Mouse (Mus musculus) cerebellum, adult (tissue): Measurements from ENCODE around the gene Ces1a.

Source experiments
- ATAC-seq: cut with Nextera tagmentation; 2 replicates; pipeline ENCODE4 v1.9.2; 2017; ENCODE audit warnings: mild to moderate bottlenecking, moderate library complexity, mixed read lengths; ENCODE audit not compliant: insufficient number of reproducible peaks, low FRiP score, low TSS enrichment

Ces1a gene

DNA sequence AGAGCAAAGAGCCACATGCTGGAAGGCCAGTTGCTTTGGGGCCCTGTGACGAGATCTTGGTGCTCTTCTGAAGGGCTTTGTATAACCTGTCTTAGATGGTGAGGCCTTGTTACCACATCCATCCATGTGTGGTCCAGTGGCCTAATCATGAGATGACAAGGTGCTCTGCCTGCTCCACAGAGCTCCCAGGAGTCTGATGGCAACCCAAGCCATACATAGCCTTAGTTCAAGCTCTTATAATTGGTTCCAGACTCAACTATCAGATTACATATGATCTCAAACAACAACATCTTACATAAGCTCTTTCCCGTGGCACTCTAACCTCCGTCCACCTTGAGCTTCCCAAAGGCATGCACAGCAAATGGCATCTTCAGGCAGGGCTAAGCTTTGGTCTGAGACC is at the start of gene Ces1a:
Ces1a (minus strand) TSS at position 101 of the 400 bp plus-strand sequence.
- ATAC-seq = no peak

- peak; percentile 76; the same call in 1 of the 2 replicates for ATAC-seq
Measured at GRCm38 (mm10) chr8:93095376-93095775, 47.4 kb upstream of the Ces1a start.

DNA sequence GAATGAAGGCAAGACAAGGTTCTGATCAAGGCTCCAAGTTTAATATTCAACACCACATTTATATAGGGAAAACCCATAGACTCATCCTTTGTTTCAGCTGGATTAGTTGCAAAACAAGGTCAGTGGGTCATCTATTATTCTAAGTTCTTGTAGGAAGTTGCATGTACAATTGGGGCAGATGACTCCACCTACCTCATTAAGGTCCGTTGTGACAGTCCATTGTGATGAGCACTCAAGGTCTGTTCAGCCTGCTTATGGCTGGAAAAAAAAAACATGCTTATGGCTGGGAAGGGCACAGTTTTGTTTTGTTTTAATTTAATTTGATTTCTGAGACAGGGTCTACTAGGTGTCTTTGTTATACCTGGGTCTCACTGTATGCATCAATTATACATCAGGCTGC is 43.3 kb upstream of the Ces1a start:
- ATAC-seq = no peak

DNA sequence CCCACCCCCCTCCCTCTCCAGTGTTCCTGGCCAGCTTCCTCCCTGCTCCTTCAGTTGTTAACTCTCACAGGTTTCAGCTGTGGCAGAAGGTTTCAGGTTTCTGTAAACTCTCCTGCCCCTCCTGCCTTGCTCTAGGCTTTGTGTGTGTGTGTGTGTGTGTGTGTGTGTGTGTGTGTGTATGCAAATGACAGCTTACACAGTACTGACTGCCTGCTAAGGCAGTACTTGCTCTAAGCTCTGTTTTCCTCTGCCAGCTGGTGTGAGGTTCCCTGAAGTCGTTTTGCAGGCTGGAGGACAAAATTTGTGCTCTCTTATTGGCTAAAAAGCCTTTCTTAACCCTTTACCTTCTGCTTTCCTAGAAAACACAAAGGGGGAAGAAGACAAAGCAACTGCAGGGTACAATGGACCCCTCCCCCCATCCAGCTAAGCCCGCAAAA is 40.7 kb upstream of the Ces1a start:
- no peak for ATAC-seq

- no peak for ATAC-seq
Measured at GRCm38 (mm10) chr8:93088193-93088592, 40.2 kb upstream of the Ces1a start.

DNA sequence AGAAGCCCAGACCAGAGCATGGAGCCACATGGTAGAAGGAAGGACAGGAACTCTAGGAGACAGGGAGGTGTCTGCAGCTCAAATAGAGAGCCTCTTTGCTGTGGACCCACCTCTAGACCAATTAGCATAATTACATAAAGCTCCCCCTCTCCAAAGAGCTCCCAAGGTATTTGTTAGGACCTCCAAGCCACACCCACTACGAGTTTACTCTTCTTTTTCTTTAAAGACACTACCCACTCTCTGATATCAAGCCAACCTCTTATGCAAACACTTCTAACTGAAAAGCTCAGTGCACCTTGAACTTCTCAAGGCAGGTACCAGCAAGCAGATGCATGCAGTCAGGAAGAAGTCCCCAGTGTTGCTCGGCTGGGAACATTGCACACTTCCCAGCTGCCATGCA is 31.9 kb upstream of the Ces1a start, which contains the start of gene Ces1b:
Ces1b (minus strand) TSS at position 131 of the 400 bp plus-strand sequence.
- ATAC-seq = no peak

DNA sequence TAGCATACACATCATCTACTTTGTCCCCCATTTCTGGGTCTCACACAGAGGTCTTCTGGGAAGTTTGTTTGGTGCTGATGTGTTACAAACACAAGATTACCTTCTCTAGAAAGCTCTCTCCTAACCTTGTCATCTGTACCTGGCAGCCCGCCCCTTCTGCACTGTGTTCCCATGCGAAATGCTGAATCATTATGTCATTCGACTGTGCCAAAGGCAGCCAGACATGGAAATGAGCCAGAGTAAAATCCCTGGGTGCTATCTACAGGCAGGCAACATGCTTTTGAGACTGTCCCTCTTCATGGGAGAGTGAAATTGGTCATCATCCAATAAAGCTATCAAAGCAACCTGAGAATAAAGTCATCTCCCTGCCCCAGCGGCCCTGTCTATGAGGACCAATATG is 27.3 kb upstream of the Ces1a start:
- no peak for ATAC-seq

DNA sequence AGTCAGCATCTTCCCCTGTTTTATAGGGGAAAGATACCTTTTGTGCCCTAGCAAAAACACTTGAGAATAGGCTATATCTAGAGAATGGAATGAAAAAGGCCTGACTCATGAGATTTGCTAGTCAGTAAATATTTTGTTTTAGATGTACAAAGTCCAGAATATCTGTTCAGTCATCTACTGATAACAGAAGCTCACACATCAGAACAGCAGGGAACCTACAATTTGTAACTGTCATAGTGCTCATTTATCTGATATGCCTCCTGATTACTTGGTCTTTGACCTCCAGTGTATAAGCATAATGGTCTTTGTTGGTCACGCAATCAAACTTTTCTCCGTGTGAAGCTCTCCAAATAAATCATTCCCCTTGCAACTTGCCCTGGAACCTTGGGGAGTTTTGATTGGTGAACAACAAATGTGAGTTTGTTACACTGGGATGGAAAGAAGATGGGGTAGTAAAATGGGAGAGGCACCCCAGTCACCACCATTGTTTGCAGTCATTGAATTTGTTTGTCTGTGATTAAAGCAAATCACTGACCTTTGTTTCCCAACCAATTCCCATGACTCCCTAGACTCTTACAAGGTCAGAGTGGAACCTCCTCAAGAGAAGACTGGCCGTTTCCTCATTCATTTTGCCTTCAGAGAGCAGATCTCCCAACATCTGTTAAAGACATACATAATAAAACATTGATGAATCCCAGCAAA is 15.6 kb upstream of the Ces1a start:
- ATAC-seq = no peak

DNA sequence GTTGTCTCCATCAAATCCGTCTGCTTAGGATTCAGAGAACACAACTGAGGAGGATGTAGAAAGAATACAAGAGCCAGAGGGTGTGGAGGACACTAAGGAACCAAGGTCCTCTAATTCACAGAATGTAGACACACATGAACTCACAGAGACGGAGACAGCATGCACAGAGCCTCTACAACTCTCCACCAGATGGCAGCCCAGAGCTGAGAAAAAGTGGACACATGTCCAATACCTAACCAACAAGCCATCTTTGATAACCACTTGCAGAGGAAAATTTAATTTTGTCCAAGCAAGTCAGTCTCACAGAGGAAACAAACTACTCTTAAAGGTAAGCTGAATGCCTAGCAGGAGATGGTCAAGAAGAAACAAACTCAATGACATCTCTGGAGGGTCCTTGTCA is 11.2 kb upstream of the Ces1a start:
- peak; percentile 31; the same call in 1 of the 2 replicates for ATAC-seq

DNA sequence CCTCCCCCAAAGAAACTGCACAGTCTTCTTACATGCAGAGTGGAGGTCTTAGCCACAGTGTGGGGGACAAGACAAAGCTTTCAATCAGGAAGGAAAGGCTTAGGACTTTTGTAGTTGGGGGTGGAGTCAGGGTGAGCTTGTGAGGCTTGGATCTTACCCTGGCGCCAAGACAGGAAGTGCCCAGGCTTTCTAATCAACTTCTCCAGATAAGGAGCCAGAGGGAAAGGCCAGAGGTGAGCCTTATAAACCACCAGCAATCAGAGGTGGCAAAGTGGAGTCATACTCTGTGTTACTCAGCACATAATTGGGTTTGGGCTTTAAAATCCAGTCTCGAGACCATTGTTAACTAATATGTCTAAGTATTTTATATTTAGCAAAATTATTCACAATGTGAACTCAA is 7.2 kb upstream of the Ces1a start:
- no peak for ATAC-seq

GRCm38 (mm10) chr8:93048510-93049416 is 771 bp upstream of the Ces1a start:
- no peak for ATAC-seq

DNA sequence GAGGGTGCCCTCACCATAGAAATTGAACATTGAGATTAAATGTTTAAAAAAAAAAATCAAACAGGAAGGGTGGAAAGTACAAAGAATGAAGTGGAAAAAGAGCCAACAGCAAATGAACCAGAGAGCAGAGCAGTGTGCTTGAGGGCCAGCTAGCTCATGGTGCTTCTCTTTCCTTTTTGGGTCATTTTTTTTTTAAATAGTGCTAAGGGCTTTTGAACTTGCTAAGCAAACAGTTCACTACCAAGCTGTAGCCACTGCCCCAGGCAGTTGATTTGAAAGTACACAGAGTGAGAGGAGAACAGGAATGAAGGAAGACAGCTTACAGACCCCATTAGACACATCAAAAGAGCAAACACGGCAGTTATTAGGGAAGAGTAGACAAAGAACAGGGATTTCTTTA is 4.9 kb downstream of the Ces1a start:
- no peak for ATAC-seq

DNA sequence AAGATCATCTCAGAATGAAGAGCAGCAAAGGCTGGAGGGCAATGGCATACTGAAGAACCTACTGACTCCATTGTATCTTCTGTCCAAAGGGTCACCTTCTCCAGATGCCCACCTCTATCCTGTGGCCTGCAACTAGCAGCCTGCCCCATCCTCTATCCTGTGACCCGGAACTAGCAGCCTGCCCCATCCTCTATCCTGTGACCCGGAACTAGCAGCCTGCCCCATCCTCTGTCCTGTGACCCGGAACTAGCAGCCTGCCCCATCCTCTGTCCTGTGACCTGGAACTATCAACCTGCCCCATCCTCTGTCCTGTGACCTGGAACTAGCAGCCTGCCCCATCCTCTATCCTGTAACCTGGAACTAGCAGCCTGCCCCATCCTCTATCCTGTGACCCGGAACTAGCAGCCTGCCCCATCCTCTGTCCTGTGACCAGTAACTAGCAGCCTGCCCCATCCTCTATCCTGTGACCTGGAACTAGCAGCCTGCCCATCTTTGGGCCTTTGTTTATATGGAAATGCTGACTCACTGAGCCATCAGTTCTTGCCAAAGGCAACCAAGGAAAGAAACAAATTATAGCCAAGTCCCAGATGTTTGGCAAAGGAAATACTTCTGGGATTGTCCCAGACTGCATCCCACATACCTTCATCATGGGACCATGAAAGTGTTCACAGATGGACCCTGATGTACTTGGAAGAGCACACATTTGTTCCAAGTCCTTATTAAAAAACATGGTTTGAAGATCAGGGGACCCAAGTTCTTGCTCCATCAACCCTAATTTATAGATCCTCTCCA is 7.0 kb downstream of the Ces1a start:
- ATAC-seq = no peak

GRCm38 (mm10) chr8:93040256-93040655 is 7.7 kb downstream of the Ces1a start:
- ATAC-seq = no peak

DNA sequence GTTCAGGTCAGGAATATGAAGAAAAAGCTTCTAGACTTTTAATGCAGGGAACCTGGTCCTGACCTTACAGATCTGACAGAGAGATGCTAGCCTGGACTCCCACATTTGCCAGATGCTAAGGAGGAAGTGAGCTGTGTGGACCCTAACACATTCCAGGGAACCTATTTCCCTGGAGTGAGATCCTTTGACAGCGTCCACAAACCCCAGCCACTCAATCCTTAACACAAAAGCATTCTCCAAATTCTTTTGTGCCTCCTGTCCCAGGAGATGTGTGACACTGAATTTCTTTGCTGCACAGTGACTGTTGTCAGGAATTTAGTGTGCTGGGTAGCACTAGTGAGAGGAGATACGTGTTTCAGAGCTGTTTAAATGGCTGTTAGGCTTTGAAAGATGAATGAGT is 9.2 kb downstream of the Ces1a start:
- no peak for ATAC-seq

GRCm38 (mm10) chr8:93030664-93031063 is 17.3 kb downstream of the Ces1a start:
- ATAC-seq = no peak

GRCm38 (mm10) chr8:93021738-93022137 is 26.3 kb downstream of the Ces1a start:
- no peak for ATAC-seq

DNA sequence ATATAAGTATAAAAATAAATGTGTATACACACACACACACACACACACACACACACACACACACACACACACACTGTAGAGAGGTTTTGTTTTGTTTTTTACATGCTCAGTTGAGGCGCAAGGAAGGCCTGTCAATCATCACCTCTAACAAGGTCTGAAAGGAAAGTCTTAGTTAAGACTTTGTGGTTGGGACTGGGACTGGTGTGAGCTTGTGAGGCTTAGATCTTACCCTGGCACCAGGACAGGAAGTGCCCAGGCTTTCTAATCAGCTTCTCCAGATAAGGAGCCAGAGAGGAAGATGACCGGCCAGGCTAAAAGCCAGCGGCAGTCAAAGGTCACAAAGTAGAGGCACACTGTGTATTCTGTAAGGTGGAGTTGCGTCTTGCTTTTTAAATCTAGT is 33.7 kb downstream of the Ces1a start:
- ATAC-seq = no peak

DNA sequence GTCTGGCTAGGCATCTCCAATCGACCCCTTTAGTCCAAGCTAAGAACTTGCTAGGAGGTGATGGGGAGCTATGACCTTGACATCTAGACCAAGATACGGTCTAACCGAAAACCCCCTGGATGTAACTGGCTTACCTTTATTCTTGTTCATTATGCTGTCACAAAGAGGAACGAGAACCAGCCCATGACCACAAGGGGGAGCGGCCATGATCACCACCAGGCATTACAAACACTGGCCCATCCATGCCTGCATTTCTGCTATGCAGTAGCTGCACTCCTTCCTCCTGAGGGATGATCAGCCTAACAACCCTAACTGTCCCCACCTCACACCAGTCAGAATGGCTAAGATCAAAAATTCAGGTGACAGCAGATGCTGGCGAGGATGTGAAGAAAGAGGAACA is 35.8 kb downstream of the Ces1a start:
- ATAC-seq = no peak

- ATAC-seq = peak; percentile 63
Measured at GRCm38 (mm10) chr8:93011439-93011838, 36.6 kb downstream of the Ces1a start.

- no peak for ATAC-seq
Measured at GRCm38 (mm10) chr8:93010286-93010685, 37.7 kb downstream of the Ces1a start.
